Mouse (Mus musculus): ENCODE measurements around the gene 4921504E06Rik. TPM values are rescaled to one million over a fixed set of nuclear protein-coding genes. Genes with fewer than 3 reads are reported as not detected.

Gene 4921504E06Rik
- polyA plus RNA-seq, 1 experiment, result not detected

DNA sequence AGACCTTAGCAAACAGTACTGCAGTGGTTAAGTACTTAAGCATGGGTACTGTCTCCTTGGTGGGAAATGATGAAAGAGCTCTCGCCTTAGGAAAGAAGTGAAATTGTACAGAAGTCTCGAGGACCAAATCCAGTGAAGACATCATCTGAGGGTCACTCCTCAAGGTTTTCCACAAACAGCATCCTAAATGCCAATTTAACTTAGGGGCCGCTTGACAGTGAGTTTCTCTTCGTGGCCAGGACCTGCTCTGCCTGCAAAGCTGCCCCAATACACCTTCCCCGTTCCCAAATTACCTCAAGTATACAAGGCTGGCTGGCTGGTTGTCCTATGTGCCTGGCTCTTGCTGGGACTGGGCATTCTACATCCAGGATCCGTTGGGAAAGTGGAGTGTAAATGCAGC, 137.6 kb downstream of the 4921504E06Rik start:
- WGBS, result 70% methylated on average over 6 of the region's 6 CpGs
- no peaks in the 10 kb centered on the region for H3K4me1 ChIP-seq (replicated peaks; ENCODE audit: control insufficient read depth, insufficient read depth, low read length)
- no peak overlapping the region for H3K4me3 ChIP-seq (ENCODE audit: control insufficient read depth, insufficient read depth, low read length)
- H3K36me3 ChIP-seq (ENCODE audit: control insufficient read depth, insufficient read depth, low read length), result no peaks in the 10 kb centered on the region
- TF ChIP-seq POLR2A (IDR thresholded peaks at IDR 0.05; ENCODE audit: control insufficient read depth, extremely low read depth, insufficient read depth, low read length, poor library complexity) (no peak), CTCF (IDR thresholded peaks at IDR 0.05; ENCODE audit: borderline replicate concordance, control insufficient read depth, extremely low read depth, insufficient read depth, low read length, poor library complexity) (no peak)
- no peak overlapping the region for H3K27ac ChIP-seq (ENCODE audit: control insufficient read depth, insufficient read depth, low read length)
- H3K27me3 ChIP-seq (ENCODE audit: control insufficient read depth, insufficient read depth, low read length), result no peaks in the 10 kb centered on the region
- DNase-seq, result no peak

DNA sequence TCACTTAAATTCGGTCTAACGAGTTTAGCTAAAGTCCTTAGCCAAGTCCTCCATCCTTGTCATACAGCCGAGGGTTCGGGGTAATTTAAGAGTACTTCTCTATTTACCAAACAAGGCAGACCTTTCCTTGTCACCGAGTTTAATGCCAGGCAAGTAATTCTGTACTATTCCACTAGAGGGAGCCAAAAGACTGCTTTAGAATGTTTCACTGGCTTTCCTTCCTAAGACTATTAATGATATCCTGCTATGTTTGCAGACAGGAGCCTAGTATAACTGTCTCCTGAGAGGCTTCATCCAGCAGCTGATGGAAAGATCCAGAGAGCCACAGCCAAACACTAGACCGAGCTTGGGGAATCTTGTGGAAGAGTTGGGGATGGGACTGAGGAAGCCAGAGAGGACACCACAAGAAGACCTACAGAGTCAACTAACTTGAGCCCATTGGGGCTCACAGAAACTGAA, 138.6 kb downstream of the 4921504E06Rik start:
- WGBS, result 3% methylated on average over 6 of the region's 6 CpGs
- Histone ChIP-seq H3K4me3 (ENCODE audit: control insufficient read depth, insufficient read depth, low read length) (no peak overlapping the region), H3K4me1 (replicated peaks; ENCODE audit: control insufficient read depth, insufficient read depth, low read length) (no peaks in the 10 kb centered on the region), H3K27ac (ENCODE audit: control insufficient read depth, insufficient read depth, low read length) (no peak overlapping the region), H3K27me3 (ENCODE audit: control insufficient read depth, insufficient read depth, low read length) (no peaks in the 10 kb centered on the region), H3K36me3 (ENCODE audit: control insufficient read depth, insufficient read depth, low read length) (no peaks in the 10 kb centered on the region)
- DNase-seq, result peak; percentile 39
- TF ChIP-seq CTCF (IDR thresholded peaks at IDR 0.05; ENCODE audit: borderline replicate concordance, control insufficient read depth, extremely low read depth, insufficient read depth, low read length, poor library complexity), result no peak
- no peak for TF ChIP-seq POLR2A (IDR thresholded peaks at IDR 0.05; ENCODE audit: control insufficient read depth, extremely low read depth, insufficient read depth, low read length, poor library complexity)

DNA sequence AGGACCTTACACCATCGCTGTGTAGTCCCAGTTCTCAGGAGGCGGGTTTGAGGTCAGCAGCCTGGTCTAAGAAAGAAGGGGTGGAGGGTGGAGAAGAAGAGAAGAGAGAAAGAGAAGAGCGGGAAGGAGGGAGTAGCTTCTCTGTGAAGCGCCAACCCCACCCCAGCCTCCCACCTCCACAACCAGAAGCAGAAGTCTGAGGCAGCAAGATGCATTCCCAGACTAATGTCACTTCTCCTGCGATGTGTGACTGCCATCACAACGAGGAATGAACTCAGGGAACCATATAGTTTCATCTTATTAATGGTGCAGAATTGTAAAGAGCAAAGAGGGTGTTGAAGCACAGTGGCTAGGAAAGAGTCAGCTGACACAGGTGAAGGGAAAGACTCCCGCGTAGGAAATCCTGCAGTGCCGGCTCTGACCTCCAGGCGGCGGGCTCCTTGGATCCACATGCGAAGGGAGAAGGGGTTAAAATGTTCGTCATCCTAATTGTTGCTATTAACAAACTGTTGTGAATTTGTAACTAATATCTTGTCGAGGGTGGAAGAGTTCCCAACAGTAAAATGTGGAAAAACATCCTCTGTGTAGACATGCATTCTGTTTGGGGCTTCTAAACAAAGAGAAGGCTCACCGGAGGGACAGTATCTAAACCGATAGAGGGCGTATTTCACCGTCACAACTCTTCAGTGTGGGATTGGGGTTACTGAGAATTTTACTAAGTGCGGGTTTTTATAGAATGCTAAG, 139.3 kb downstream of the 4921504E06Rik start:
- no peaks in the 10 kb centered on the region for H3K27me3 ChIP-seq (ENCODE audit: control insufficient read depth, insufficient read depth, low read length)
- H3K36me3 ChIP-seq (ENCODE audit: control insufficient read depth, insufficient read depth, low read length), result no peaks in the 10 kb centered on the region
- WGBS, result 21% methylated on average over 19 of the region's 19 CpGs
- no peaks in the 10 kb centered on the region for H3K4me1 ChIP-seq (replicated peaks; ENCODE audit: control insufficient read depth, insufficient read depth, low read length)
- no peak overlapping the region for H3K4me3 ChIP-seq (ENCODE audit: control insufficient read depth, insufficient read depth, low read length)
- DNase-seq, result peak; percentile 73
- TF ChIP-seq CTCF (IDR thresholded peaks at IDR 0.05; ENCODE audit: borderline replicate concordance, control insufficient read depth, extremely low read depth, insufficient read depth, low read length, poor library complexity) (peak; percentile 77; the same call in 1 of the 2 replicates), POLR2A (IDR thresholded peaks at IDR 0.05; ENCODE audit: control insufficient read depth, extremely low read depth, insufficient read depth, low read length, poor library complexity) (no peak)
- no peak overlapping the region for H3K27ac ChIP-seq (ENCODE audit: control insufficient read depth, insufficient read depth, low read length)

Other genes with a start within 250 kb of the 4921504E06Rik start
- 15.6 and 20.6 TPM in 2 replicates for gene Msrb2, start 182.5 kb downstream of the 4921504E06Rik start, polyA plus RNA-seq (2012; rRNA removed)
- 0.28 and 0.32 TPM in 2 replicates for gene Ptf1a, start 108.3 kb downstream of the 4921504E06Rik start, polyA plus RNA-seq (2012; rRNA removed)
- 16.1 and 33.1 TPM in 2 replicates for gene Otud1, start 103.8 kb upstream of the 4921504E06Rik start, polyA plus RNA-seq (2012; rRNA removed)